24 mouse cellular contexts compared by ENCODE assay signal in the genomic region with DNA sequence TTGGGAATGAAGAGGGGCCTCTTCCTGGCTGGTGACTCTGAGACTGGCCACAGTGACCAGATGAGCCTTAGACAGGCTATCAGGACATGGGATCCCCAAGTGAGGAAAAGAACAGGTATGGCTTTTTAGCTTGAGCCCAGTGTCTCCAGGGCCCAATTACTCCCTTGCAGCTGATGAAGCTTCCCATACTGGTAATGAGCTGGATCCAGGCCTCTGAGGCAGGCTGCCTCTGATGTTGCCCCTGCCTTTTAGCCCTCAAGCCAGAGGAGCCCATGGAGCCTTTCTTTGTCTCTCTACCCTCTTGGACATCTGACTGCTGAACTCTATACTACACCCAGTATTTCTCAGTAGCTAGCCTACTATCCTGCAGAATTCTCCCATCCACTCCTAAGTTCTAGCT. TPM values are rescaled to one million over a fixed set of nuclear protein-coding genes. Genes with fewer than 3 reads are reported as not detected.
"Had no signal": no experiment of that assay in that cellular context is flagged by ENCODE, and none has a peak within 500 bp of the region (broad histone marks: within the 10 kb centered on the region; RNA-seq: fewer than 3 reads in every experiment).

TSS of gene Olfr1416 (minus strand) at position 101 of the 400 bp plus-strand sequence.

- H3K27me3 ChIP-seq: neural tube, embryonic 13.5 days; stomach, embryonic 15.5 days had no signal

- H3K27ac ChIP-seq: neural tube, embryonic 13.5 days; neural tube, embryonic 15.5 days; stomach, embryonic 15.5 days; stomach, postnatal 0 days had no signal

- H3K4me2 ChIP-seq: neural tube, embryonic 13.5 days; neural tube, embryonic 15.5 days; stomach, embryonic 15.5 days had no signal

- H3K9me3 ChIP-seq: neural tube, embryonic 15.5 days; stomach, embryonic 15.5 days had no signal

- H3K4me1 ChIP-seq: neural tube, embryonic 13.5 days; neural tube, embryonic 15.5 days; stomach, embryonic 15.5 days had no signal

- H3K36me3 ChIP-seq: neural tube, embryonic 13.5 days; neural tube, embryonic 15.5 days; stomach, embryonic 15.5 days had no signal

- DNase-seq: retina, postnatal 1 day; right cerebral cortex, adult 18-20 months; right cerebral cortex, postnatal 14 days; right cerebral cortex, postnatal 25 days; right cerebral cortex, postnatal 4 days; spleen, adult 18-20 months; thymus, adult 18-20 months; thymus, adult 2 months; thymus, postnatal 14 days; thymus, postnatal 25 days; thymus, postnatal 36 days; thymus, postnatal 4 days had no signal

- H3K9ac ChIP-seq: neural tube, embryonic 13.5 days; neural tube, embryonic 15.5 days; stomach, embryonic 15.5 days had no signal

- H3K4me3 ChIP-seq: neural tube, embryonic 13.5 days; neural tube, embryonic 15.5 days; stomach, embryonic 15.5 days had no signal

RNA-seq across cellular contexts. Expression of gene Olfr1416, which starts in this region (rescaled TPM):
- polyA plus RNA-seq: neural tube, embryonic 13.5 days; neural tube, embryonic 14.5 days; neural tube, embryonic 15.5 days; small intestine, adult 2 months; spleen, adult 2 months; stomach, embryonic 14.5 days; stomach, embryonic 15.5 days; stomach, embryonic 16.5 days; stomach, postnatal 0 days; testis, adult 2 months; thymus, adult 2 months; thymus, postnatal 0 days; urinary bladder, adult 2 months had no signal
